Mouse (Mus musculus) monocyte, adult 2 months (primary cell): ENCODE results near the gene Snapc2.

Experiments
- DNase-seq, 2 experiments: peaks; one replicate each; pipeline ENCODE4 v3.0.0; 2022; ENCODE audit warnings: low spot score in 2 of 2, low read depth in 1 of 2

The Snapc2 gene

DNA sequence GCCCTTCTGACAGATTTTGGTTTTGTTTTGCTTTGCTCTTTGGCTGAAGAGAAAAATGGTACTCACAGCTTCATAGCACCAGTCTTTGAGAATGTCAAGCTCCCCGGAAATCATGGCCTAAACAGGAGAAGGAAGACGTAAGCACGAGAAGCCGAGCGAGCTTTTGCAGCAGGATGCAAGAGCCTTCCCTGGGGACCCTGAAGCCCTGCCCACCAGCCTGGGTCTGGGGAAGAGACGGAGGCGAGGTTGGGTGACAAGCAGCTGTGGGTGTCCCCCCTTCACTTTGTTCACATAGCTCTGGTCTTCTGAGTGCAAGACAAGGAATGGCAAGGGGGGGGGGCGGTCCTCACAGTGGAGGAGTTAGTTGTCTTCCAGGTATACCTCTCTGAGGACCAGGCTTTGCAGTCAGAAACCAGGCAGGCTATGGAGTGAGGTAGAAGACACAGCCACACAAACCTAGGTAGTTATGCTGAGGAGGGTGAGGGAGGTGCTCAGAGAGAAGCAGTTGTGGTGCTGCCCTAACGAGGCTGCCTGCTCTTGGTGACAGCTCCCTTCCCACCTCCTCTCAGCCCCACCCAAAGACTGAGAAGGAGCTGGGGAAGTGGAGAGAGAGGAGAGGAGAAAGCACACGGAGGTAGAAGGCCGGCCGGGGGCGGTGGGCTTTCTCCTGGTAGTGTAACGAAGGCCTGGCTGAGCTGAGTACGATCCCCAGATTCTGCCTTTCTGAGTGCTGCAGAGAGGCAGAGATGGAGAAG, 12.5 kb downstream of the Snapc2 start:
- no peak for DNase-seq

- no peak for DNase-seq
Measured at GRCm38 (mm10) chr8:4267627-4268026, 14.7 kb downstream of the Snapc2 start.

DNA sequence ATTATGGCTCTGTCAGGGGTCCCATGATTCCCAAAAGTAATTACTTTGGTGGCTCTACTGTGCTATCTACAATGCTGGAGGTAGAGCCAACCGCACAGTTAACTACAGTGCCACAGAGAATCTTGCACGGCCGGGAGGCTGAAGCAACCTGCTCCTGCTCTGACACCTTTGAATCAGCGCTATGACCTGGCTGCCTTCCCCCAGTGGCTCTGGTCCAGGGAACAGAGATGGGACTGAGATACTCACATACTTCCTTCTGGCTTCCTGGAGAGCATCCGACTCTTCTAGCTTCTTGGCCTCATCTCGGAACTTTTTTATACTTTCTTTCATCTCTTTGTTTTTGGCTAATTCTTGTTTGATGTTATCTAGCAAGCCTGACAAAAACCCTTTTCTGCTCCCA, 16.7 kb downstream of the Snapc2 start:
- no peak for DNase-seq

DNA sequence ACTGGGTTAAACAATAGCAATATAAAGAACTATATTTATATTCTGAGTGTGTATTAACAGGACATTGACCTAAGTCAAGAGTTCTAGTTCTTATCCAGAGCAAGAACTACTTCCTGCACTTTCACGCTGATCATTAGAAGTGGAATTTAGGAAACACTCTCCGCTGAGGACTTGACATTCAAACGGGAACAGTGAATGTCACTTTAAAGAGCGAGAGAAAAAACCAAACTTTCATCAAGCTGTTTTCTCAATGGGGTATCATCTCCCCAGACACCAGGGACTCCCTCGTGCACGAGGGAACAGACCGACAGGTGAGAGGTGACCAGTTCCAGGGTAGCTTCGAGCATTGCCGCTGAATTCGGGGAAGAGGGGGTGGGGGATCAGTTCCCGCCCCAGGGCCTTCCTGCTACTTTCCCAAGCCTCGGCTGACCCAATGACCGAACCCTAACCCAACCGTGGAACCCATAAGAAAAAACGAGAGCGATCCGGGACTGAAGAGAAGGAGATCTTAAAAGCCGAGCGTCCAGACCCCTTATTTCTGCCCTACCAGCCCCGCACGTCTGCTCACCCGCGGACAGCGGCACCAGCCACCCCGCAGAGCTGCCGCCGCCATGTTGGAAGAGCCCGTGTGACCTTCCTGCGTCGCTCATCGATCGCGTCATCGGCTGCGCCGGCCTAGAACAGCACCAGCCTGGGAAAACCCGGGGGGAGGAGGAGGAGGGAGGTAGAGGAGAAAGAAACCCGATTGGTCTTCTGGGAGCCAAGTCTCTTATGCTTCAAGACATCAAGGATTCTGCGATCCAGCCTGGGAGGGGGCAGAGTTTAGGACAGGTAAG, 22.6 kb downstream of the Snapc2 start, which contains the start of gene Timm44:
Timm44 (minus strand) TSS at position 639 of the 836 bp plus-strand sequence.
- peak; percentile 72 to 87 for DNase-seq

GRCm38 (mm10) chr8:4276111-4276465, 23.2 kb downstream of the Snapc2 start:
- no peak for DNase-seq

GRCm38 (mm10) chr8:4292738-4293137, 39.9 kb downstream of the Snapc2 start:
- DNase-seq: no peak

- no peak for DNase-seq
Measured at GRCm38 (mm10) chr8:4297822-4298221, 44.9 kb downstream of the Snapc2 start.

DNA sequence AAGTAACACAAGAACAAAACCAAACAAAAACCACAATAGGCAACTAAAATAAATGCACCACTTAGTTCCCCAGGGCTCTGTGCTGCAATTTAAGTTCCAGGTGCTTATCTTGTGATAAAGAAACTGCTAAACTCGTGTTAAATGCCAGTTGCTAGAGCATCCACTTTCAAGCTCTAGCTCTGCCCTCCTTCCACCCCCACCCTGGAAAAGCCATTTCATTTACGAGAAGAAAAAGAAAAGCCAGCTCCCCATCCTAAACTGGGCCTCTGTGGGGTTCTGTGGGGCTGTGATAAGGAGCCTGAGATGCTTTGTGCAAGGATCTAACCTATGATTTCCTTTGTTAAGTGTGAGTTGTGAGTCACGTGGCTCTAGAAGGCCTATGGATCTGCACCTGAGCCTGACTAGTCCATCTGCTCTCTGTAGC, 51.3 kb downstream of the Snapc2 start:
- DNase-seq: no peak
